12 mouse cellular contexts compared by ENCODE assay signal in the genomic region with DNA sequence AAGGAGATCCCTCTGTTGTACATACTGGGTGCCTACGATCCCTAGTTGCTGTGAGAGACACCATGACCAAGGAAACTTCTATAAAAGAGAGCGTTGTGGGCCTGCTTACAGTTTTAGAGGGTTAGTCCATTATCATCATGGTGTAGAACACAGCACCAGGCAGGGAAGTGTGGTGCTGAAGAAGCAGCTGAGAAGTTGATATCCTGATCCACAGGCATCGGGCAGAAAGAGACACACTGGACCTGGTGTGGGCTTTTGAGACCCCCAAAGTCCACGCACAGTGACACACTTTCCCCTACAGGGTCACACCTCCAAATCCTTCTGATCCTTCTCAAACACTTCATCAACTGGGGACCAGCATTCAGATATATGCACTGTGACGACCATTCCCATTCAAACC.
"Had no signal": no experiment of that assay in that cellular context is flagged by ENCODE, and none has a peak within 500 bp of the region (broad histone marks: within the 10 kb centered on the region; RNA-seq: fewer than 3 reads in every experiment).

No protein-coding gene starts in this region.

- DNase-seq: left cerebral cortex, postnatal 4 days; liver; liver, embryonic 13.5 days; liver, postnatal 0 days; lung, adult 18-20 months; lung, adult 2 months; lung, embryonic 14.5 days; lung, postnatal 10 days; lung, postnatal 14 days; lung, postnatal 36 days; lung, postnatal 4 days; midbrain, embryonic 14.5 days had no signal
